Mouse (Mus musculus): ENCODE measurements around the gene Epp13. TPM values are rescaled to one million over a fixed set of nuclear protein-coding genes. Genes with fewer than 3 reads are reported as not detected.
A peak's percentile ranks its signal among the peaks of the same experiment; 100 is the strongest.
"Not testable (repeated sequence)": the region's sequence is repeated elsewhere in the genome, so short reads cannot be mapped to it uniquely, and the experiment has no call there.

The Epp13 gene
- polyA plus RNA-seq, 1 experiment from 2014 or later, result not detected

- no peak overlapping the region for H3K27ac ChIP-seq (replicated peaks)
- no peak overlapping the region for H3K4me3 ChIP-seq
- H3K9me3 ChIP-seq, result no peaks in the 10 kb centered on the region; the same call in 1 of the 2 replicates
- H3K9ac ChIP-seq (replicated peaks), result no peak overlapping the region
- ATAC-seq (ENCODE audit: low FRiP score, low read depth), result no peak
- no peaks in the 10 kb centered on the region for H3K4me1 ChIP-seq
- H3K4me2 ChIP-seq (replicated peaks), result no peak overlapping the region
- no peaks in the 10 kb centered on the region for H3K36me3 ChIP-seq
- 37% methylated on average over 16 of the region's 16 CpGs for WGBS
- H3K27me3 ChIP-seq, result no peaks in the 10 kb centered on the region
Observed at GRCm38 (mm10) chr7:6258232-6259220, 6.0 kb downstream of the Epp13 start.

GRCm38 (mm10) chr7:6260004-6260403, 7.5 kb downstream of the Epp13 start:
- not testable (repeated sequence) for H3K27ac ChIP-seq (replicated peaks); H3K9ac ChIP-seq (replicated peaks); H3K4me3 ChIP-seq; H3K36me3 ChIP-seq; H3K9me3 ChIP-seq; H3K27me3 ChIP-seq; H3K4me1 ChIP-seq; ATAC-seq (ENCODE audit: low FRiP score, low read depth); H3K4me2 ChIP-seq (replicated peaks)
- 57% methylated on average over 2 of the region's 2 CpGs for WGBS

GRCm38 (mm10) chr7:6262120-6262519, 9.6 kb downstream of the Epp13 start:
- Histone ChIP-seq H3K4me1 (no peaks in the 10 kb centered on the region), H3K36me3 (no peaks in the 10 kb centered on the region), H3K9ac (replicated peaks) (no peak overlapping the region), H3K4me3 (no peak overlapping the region), H3K9me3 (no peaks in the 10 kb centered on the region; the same call in 1 of the 2 replicates), H3K4me2 (replicated peaks) (no peak overlapping the region), H3K27me3 (no peaks in the 10 kb centered on the region), H3K27ac (replicated peaks) (no peak overlapping the region)
- ATAC-seq (ENCODE audit: low FRiP score, low read depth), result no peak
- WGBS, result 88% methylated on average over 3 of the region's 3 CpGs

GRCm38 (mm10) chr7:6262984-6263383, 10.5 kb downstream of the Epp13 start:
- Histone ChIP-seq H3K36me3 (no peaks in the 10 kb centered on the region), H3K4me2 (replicated peaks) (no peak overlapping the region), H3K27me3 (no peaks in the 10 kb centered on the region), H3K4me3 (no peak overlapping the region), H3K9me3 (no peaks in the 10 kb centered on the region; the same call in 1 of the 2 replicates), H3K9ac (replicated peaks) (no peak overlapping the region), H3K4me1 (no peaks in the 10 kb centered on the region), H3K27ac (replicated peaks) (no peak overlapping the region)
- WGBS, result 74% methylated on average over 4 of the region's 4 CpGs
- ATAC-seq (ENCODE audit: low FRiP score, low read depth), result no peak

GRCm38 (mm10) chr7:6265695-6266094, 13.2 kb downstream of the Epp13 start:
- no peak for ATAC-seq (ENCODE audit: low FRiP score, low read depth)
- no peak overlapping the region for H3K9ac ChIP-seq (replicated peaks)
- WGBS, result 58% methylated on average over 8 of the region's 8 CpGs

GRCm38 (mm10) chr7:6277906-6278305, 25.4 kb downstream of the Epp13 start:
- no peaks in the 10 kb centered on the region for H3K36me3 ChIP-seq
- H3K4me1 ChIP-seq, result no peaks in the 10 kb centered on the region
- no peaks in the 10 kb centered on the region for H3K9me3 ChIP-seq
- WGBS, result 66% methylated on average over 3 of the region's 3 CpGs
- no peak overlapping the region for H3K27ac ChIP-seq (replicated peaks)
- H3K4me2 ChIP-seq (replicated peaks), result no peak overlapping the region
- no peak overlapping the region for H3K9ac ChIP-seq (replicated peaks)
- no peaks in the 10 kb centered on the region for H3K27me3 ChIP-seq
- no peak for ATAC-seq (ENCODE audit: low FRiP score, low read depth)
- no peak overlapping the region for H3K4me3 ChIP-seq

More at GRCm38 (mm10) chr7:6265695-6266094, 13.2 kb downstream of the Epp13 start:
- no peak overlapping the region for H3K27ac ChIP-seq (replicated peaks)
- no peak overlapping the region for H3K4me2 ChIP-seq (replicated peaks)
- no peaks in the 10 kb centered on the region for H3K36me3 ChIP-seq
- no peaks in the 10 kb centered on the region for H3K4me1 ChIP-seq
- H3K27me3 ChIP-seq, result no peaks in the 10 kb centered on the region
- H3K4me3 ChIP-seq, result no peak overlapping the region
- no peaks in the 10 kb centered on the region; the same call in 1 of the 2 replicates for H3K9me3 ChIP-seq

GRCm38 (mm10) chr7:6282749-6283148, 30.2 kb downstream of the Epp13 start:
- WGBS, result 0% methylated on average over 1 of the region's 1 CpGs
- Histone ChIP-seq H3K4me3 (peak overlapping the region; percentile 52), H3K27me3 (no peaks in the 10 kb centered on the region), H3K4me1 (peaks cover 10% of the 10 kb centered on the region), H3K27ac (replicated peaks) (0 out of 2 replicates have a peak overlapping the region, but pooled peaks have one; percentile 85), H3K9ac (replicated peaks) (peak overlapping the region; percentile 43; the same call in 1 of the 2 replicates), H3K36me3 (no peaks in the 10 kb centered on the region), H3K9me3 (no peaks in the 10 kb centered on the region), H3K4me2 (replicated peaks) (peak overlapping the region; percentile 52)
- ATAC-seq (ENCODE audit: low FRiP score, low read depth), result no peak

GRCm38 (mm10) chr7:6283451-6284075, 31.1 kb downstream of the Epp13 start:
- Histone ChIP-seq H3K27ac (replicated peaks) (peak overlapping the region; percentile 85), H3K27me3 (no peaks in the 10 kb centered on the region), H3K4me2 (replicated peaks) (peak overlapping the region; percentile 52), H3K9ac (replicated peaks) (peak overlapping the region; percentile 43; the same call in 1 of the 2 replicates), H3K4me3 (peak overlapping the region; percentile 52), H3K4me1 (peaks cover 14% of the 10 kb centered on the region), H3K9me3 (no peaks in the 10 kb centered on the region), H3K36me3 (no peaks in the 10 kb centered on the region)
- ATAC-seq (ENCODE audit: low FRiP score, low read depth), result peak; percentile 57
- WGBS, result under 1% methylated on average over 23 of the region's 23 CpGs

- H3K27ac ChIP-seq (replicated peaks), result no peak overlapping the region
- H3K36me3 ChIP-seq, result no peaks in the 10 kb centered on the region
- no peaks in the 10 kb centered on the region for H3K9me3 ChIP-seq
- H3K27me3 ChIP-seq, result no peaks in the 10 kb centered on the region
- peaks cover 14% of the 10 kb centered on the region for H3K4me1 ChIP-seq
- no peak overlapping the region for H3K4me2 ChIP-seq (replicated peaks)
- no peak overlapping the region for H3K4me3 ChIP-seq
- no peak for ATAC-seq (ENCODE audit: low FRiP score, low read depth)
- no peak overlapping the region for H3K9ac ChIP-seq (replicated peaks)
- WGBS, result 81% methylated on average over 4 of the region's 4 CpGs
Observed at GRCm38 (mm10) chr7:6284442-6285012, 32.0 kb downstream of the Epp13 start.

GRCm38 (mm10) chr7:6285366-6285765, 32.9 kb downstream of the Epp13 start:
- Histone ChIP-seq H3K4me1 (peaks cover 14% of the 10 kb centered on the region), H3K9me3 (no peaks in the 10 kb centered on the region), H3K27ac (replicated peaks) (no peak overlapping the region), H3K9ac (replicated peaks) (no peak overlapping the region), H3K4me3 (no peak overlapping the region; the same call in 1 of the 2 replicates), H3K27me3 (no peaks in the 10 kb centered on the region), H3K4me2 (replicated peaks) (peak overlapping the region; percentile 81), H3K36me3 (peaks cover 4% of the 10 kb centered on the region; the same call in 1 of the 2 replicates)
- WGBS, result 91% methylated on average over 6 of the region's 6 CpGs
- ATAC-seq (ENCODE audit: low FRiP score, low read depth), result no peak

- peaks cover 14% of the 10 kb centered on the region for H3K4me1 ChIP-seq
- peak within 1 kb of the TSS; percentile 75 for H3K27ac ChIP-seq (replicated peaks)
- no peaks in the 10 kb centered on the region for H3K9me3 ChIP-seq
- H3K4me2 ChIP-seq (replicated peaks), result peak within 1 kb of the TSS; percentile 81
- WGBS, result 4% methylated on average over 50 of the region's 50 CpGs
- peak; percentile 79 for ATAC-seq (ENCODE audit: low FRiP score, low read depth)
- H3K9ac ChIP-seq (replicated peaks), result peak within 1 kb of the TSS; percentile 64
- peak within 1 kb of the TSS; percentile 55 for H3K4me3 ChIP-seq
- H3K27me3 ChIP-seq, result no peaks in the 10 kb centered on the region
- peaks cover 7% of the 10 kb centered on the region; the same call in 1 of the 2 replicates for H3K36me3 ChIP-seq
Observed at GRCm38 (mm10) chr7:6285842-6286705, 33.6 kb downstream of the Epp13 start, which contains the start of gene Zfp667. Gene Zfp667, plus strand, starts transcription at chr7:6286579.

All from midbrain, embryonic 12.5 days (tissue).